Mouse (Mus musculus): Measurements from ENCODE around the gene Fbrsl1. TPM values are rescaled to one million over a fixed set of nuclear protein-coding genes. Genes with fewer than 3 reads are reported as not detected.
A peak's percentile ranks its signal among the peaks of the same experiment; 100 is the strongest.

Fbrsl1 gene
- total RNA-seq, 1 experiment, result 44.4 TPM

GRCm38 (mm10) chr5:110385263-110385662, 63.0 kb downstream of the Fbrsl1 start:
- in situ Hi-C loops (cut with MboI; ENCODE audit: low sequenced_read_pairs in 2 of 2, unreplicated experiment in 2 of 2), result no loop called here
- peaks cover 0 to 7% of the 10 kb centered on the region in 2 experiments; a peak in 1 of 4 replicates for H3K4me1 ChIP-seq (ENCODE audit: control insufficient read depth in 2 of 2, insufficient read depth in 2 of 2, low read length in 2 of 2, poor library complexity in 1 of 2)
- no peak overlapping the region for H3K4me3 ChIP-seq (ENCODE audit: insufficient read depth in 1 of 2, low read depth in 1 of 2, low read length in 2 of 2, poor library complexity in 1 of 2, severe bottlenecking in 1 of 2)
- H3K9ac ChIP-seq (ENCODE audit: insufficient read depth, low read depth, low read length, poor library complexity, severe bottlenecking), result no peak overlapping the region
- no peak for TF ChIP-seq ZNF384 (IDR thresholded peaks at IDR 0.05; ENCODE audit: low read depth, low read length)
- no peak for TF ChIP-seq MAFK (IDR thresholded peaks at IDR 0.05; ENCODE audit: insufficient read depth, low read depth, low read length)
- TF ChIP-seq HCFC1 (IDR thresholded peaks at IDR 0.05; ENCODE audit: borderline replicate concordance, insufficient read depth, low read length), result no peak
- no peak for TF ChIP-seq CHD2 (IDR thresholded peaks at IDR 0.05; ENCODE audit: low read depth, low read length)
- no peaks in the 10 kb centered on the region; the same call in 1 of the 2 replicates for H3K36me3 ChIP-seq (ENCODE audit: control insufficient read depth, insufficient read depth, low read length, poor library complexity, severe bottlenecking)
- H3K9me3 ChIP-seq (ENCODE audit: control insufficient read depth, insufficient read depth, low read depth, low read length), result no peaks in the 10 kb centered on the region
- DNase-seq (ENCODE audit: low read depth, low spot score), result no peak
- no peak overlapping the region for H3K27ac ChIP-seq (ENCODE audit: insufficient read depth, low read depth, low read length, poor library complexity, severe bottlenecking)

GRCm38 (mm10) chr5:110384491-110384890, 63.8 kb downstream of the Fbrsl1 start:
- TF ChIP-seq MAFK (IDR thresholded peaks at IDR 0.05; ENCODE audit: insufficient read depth, low read depth, low read length) (no peak), CHD2 (IDR thresholded peaks at IDR 0.05; ENCODE audit: low read depth, low read length) (no peak), ZNF384 (IDR thresholded peaks at IDR 0.05; ENCODE audit: low read depth, low read length) (no peak), HCFC1 (IDR thresholded peaks at IDR 0.05; ENCODE audit: borderline replicate concordance, insufficient read depth, low read length) (no peak), ZC3H11A (IDR thresholded peaks at IDR 0.05; ENCODE audit: borderline replicate concordance, low read depth, low read length) (no peak)
- in situ Hi-C loops (cut with MboI; ENCODE audit: low sequenced_read_pairs in 2 of 2, unreplicated experiment in 2 of 2), result no loop called here

GRCm38 (mm10) chr5:110379823-110380222, 68.5 kb downstream of the Fbrsl1 start:
- H3K36me3 ChIP-seq (ENCODE audit: control insufficient read depth, insufficient read depth, low read length, poor library complexity, severe bottlenecking), result peaks cover 17% of the 10 kb centered on the region; the same call in 1 of the 2 replicates
- no peak overlapping the region for H3K9ac ChIP-seq (ENCODE audit: insufficient read depth, low read depth, low read length, poor library complexity, severe bottlenecking)
- in situ Hi-C loops (cut with MboI; ENCODE audit: low sequenced_read_pairs in 2 of 2, unreplicated experiment in 2 of 2), result no loop called here
- TF ChIP-seq MAFK (IDR thresholded peaks at IDR 0.05; ENCODE audit: insufficient read depth, low read depth, low read length), result no peak
- TF ChIP-seq ZNF384 (IDR thresholded peaks at IDR 0.05; ENCODE audit: low read depth, low read length), result no peak
- no peak overlapping the region for H3K4me3 ChIP-seq (ENCODE audit: insufficient read depth in 1 of 2, low read depth in 1 of 2, low read length in 2 of 2, poor library complexity in 1 of 2, severe bottlenecking in 1 of 2)
- no peaks in the 10 kb centered on the region for H3K9me3 ChIP-seq (ENCODE audit: control insufficient read depth, insufficient read depth, low read depth, low read length)
- no peak overlapping the region for H3K27ac ChIP-seq (ENCODE audit: insufficient read depth, low read depth, low read length, poor library complexity, severe bottlenecking)
- no peak for DNase-seq (ENCODE audit: low read depth, low spot score)
- peaks cover 0 to 13% of the 10 kb centered on the region in 2 experiments; a peak in 2 of 4 replicates for H3K4me1 ChIP-seq (ENCODE audit: control insufficient read depth in 2 of 2, insufficient read depth in 2 of 2, low read length in 2 of 2, poor library complexity in 1 of 2)

More at GRCm38 (mm10) chr5:110384491-110384890, 63.8 kb downstream of the Fbrsl1 start:
- Histone ChIP-seq H3K9me3 (ENCODE audit: control insufficient read depth, insufficient read depth, low read depth, low read length) (no peaks in the 10 kb centered on the region), H3K36me3 (ENCODE audit: control insufficient read depth, insufficient read depth, low read length, poor library complexity, severe bottlenecking) (no peaks in the 10 kb centered on the region; the same call in 1 of the 2 replicates), H3K4me1 (ENCODE audit: control insufficient read depth in 2 of 2, insufficient read depth in 2 of 2, low read length in 2 of 2, poor library complexity in 1 of 2) (peaks cover 0 to 7% of the 10 kb centered on the region in 2 experiments; a peak in 1 of 4 replicates), H3K9ac (ENCODE audit: insufficient read depth, low read depth, low read length, poor library complexity, severe bottlenecking) (no peak overlapping the region), H3K4me3 (ENCODE audit: insufficient read depth in 1 of 2, low read depth in 1 of 2, low read length in 2 of 2, poor library complexity in 1 of 2, severe bottlenecking in 1 of 2) (no peak overlapping the region), H3K27ac (ENCODE audit: insufficient read depth, low read depth, low read length, poor library complexity, severe bottlenecking) (no peak overlapping the region)
- DNase-seq (ENCODE audit: low read depth, low spot score), result no peak

- H3K4me1 ChIP-seq (ENCODE audit: control insufficient read depth in 2 of 2, insufficient read depth in 2 of 2, low read length in 2 of 2, poor library complexity in 1 of 2), result peaks cover 0 to 13% of the 10 kb centered on the region in 2 experiments; a peak in 2 of 4 replicates
- in situ Hi-C loops (cut with MboI; ENCODE audit: low sequenced_read_pairs in 2 of 2, unreplicated experiment in 2 of 2), result no loop called here
Measured at GRCm38 (mm10) chr5:110379086-110379485, 69.2 kb downstream of the Fbrsl1 start.

GRCm38 (mm10) chr5:110378181-110378583, 70.1 kb downstream of the Fbrsl1 start:
- DNase-seq (ENCODE audit: low read depth, low spot score), result peak; percentile 68
- in situ Hi-C loops (cut with MboI; ENCODE audit: low sequenced_read_pairs in 2 of 2, unreplicated experiment in 2 of 2), result no loop called here
- H3K27ac ChIP-seq (ENCODE audit: insufficient read depth, low read depth, low read length, poor library complexity, severe bottlenecking), result no peak overlapping the region
- H3K36me3 ChIP-seq (ENCODE audit: control insufficient read depth, insufficient read depth, low read length, poor library complexity, severe bottlenecking), result peaks cover 17% of the 10 kb centered on the region; the same call in 1 of the 2 replicates
- no peaks in the 10 kb centered on the region for H3K9me3 ChIP-seq (ENCODE audit: control insufficient read depth, insufficient read depth, low read depth, low read length)
- no peak for TF ChIP-seq ZNF384 (IDR thresholded peaks at IDR 0.05; ENCODE audit: low read depth, low read length)
- peak overlapping the region; percentile 83 for H3K9ac ChIP-seq (ENCODE audit: insufficient read depth, low read depth, low read length, poor library complexity, severe bottlenecking)
- H3K4me1 ChIP-seq (ENCODE audit: control insufficient read depth in 2 of 2, insufficient read depth in 2 of 2, low read length in 2 of 2, poor library complexity in 1 of 2), result peaks cover 0 to 13% of the 10 kb centered on the region in 2 experiments; a peak in 2 of 4 replicates
- peak overlapping the region; percentile 75 to 86 for H3K4me3 ChIP-seq (ENCODE audit: insufficient read depth in 1 of 2, low read depth in 1 of 2, low read length in 2 of 2, poor library complexity in 1 of 2, severe bottlenecking in 1 of 2)

More at GRCm38 (mm10) chr5:110379086-110379485, 69.2 kb downstream of the Fbrsl1 start:
- H3K27ac ChIP-seq (ENCODE audit: insufficient read depth, low read depth, low read length, poor library complexity, severe bottlenecking), result no peak overlapping the region
- peaks cover 17% of the 10 kb centered on the region; the same call in 1 of the 2 replicates for H3K36me3 ChIP-seq (ENCODE audit: control insufficient read depth, insufficient read depth, low read length, poor library complexity, severe bottlenecking)
- no peak overlapping the region for H3K9ac ChIP-seq (ENCODE audit: insufficient read depth, low read depth, low read length, poor library complexity, severe bottlenecking)
- TF ChIP-seq ZC3H11A (IDR thresholded peaks at IDR 0.05; ENCODE audit: borderline replicate concordance, low read depth, low read length) (no peak), ZNF384 (IDR thresholded peaks at IDR 0.05; ENCODE audit: low read depth, low read length) (no peak), MAFK (IDR thresholded peaks at IDR 0.05; ENCODE audit: insufficient read depth, low read depth, low read length) (no peak), CHD2 (IDR thresholded peaks at IDR 0.05; ENCODE audit: low read depth, low read length) (no peak), HCFC1 (IDR thresholded peaks at IDR 0.05; ENCODE audit: borderline replicate concordance, insufficient read depth, low read length) (no peak)
- no peak for DNase-seq (ENCODE audit: low read depth, low spot score)
- H3K9me3 ChIP-seq (ENCODE audit: control insufficient read depth, insufficient read depth, low read depth, low read length), result no peaks in the 10 kb centered on the region
- peak overlapping the region; percentile 51 to 86; a peak in 2 of 4 replicates for H3K4me3 ChIP-seq (ENCODE audit: insufficient read depth in 1 of 2, low read depth in 1 of 2, low read length in 2 of 2, poor library complexity in 1 of 2, severe bottlenecking in 1 of 2)
